Mouse (Mus musculus) limb, embryonic 11.5 days (tissue): ENCODE results near the gene Fcho1. TPM values are rescaled to one million over a fixed set of nuclear protein-coding genes. Genes with fewer than 3 reads are reported as not detected.
"Not testable (repeated sequence)": the region's sequence is repeated elsewhere in the genome, so short reads cannot be mapped to it uniquely, and the experiment has no call there.

Experiments used
- ATAC-seq: fragments of 200-750 bp; cut with Nextera tagmentation; 2 replicates; pipeline ENCODE4 v1.8.0; 2017; ENCODE audit warnings: low read depth; ENCODE audit not compliant: insufficient number of reproducible peaks, low FRiP score, low TSS enrichment
- DNase-seq: peaks from one replicate; pipeline ENCODE4 v3.0.0-alpha.2; 2015; ENCODE audit warnings: low spot score
- H3K27ac ChIP-seq: fragments of 300-500 bp; sonication (generic); replicated peaks from 2 replicates; pipeline ENCODE4 v1.5.1; 2014; ENCODE audit warnings: low read depth, mild to moderate bottlenecking, low read length
- H3K27me3 ChIP-seq: fragments of 300-500 bp; sonication (generic); 2 replicates; pipeline ENCODE4 v1.6.1; 2014; ENCODE audit warnings: mild to moderate bottlenecking, low read length, mixed read lengths; ENCODE audit not compliant: control insufficient read depth, insufficient read depth
- H3K36me3 ChIP-seq: fragments of 300-500 bp; sonication (generic); 2 replicates; pipeline ENCODE4 v1.6.1; 2014; ENCODE audit warnings: mild to moderate bottlenecking, low read length, moderate library complexity, mixed read lengths; ENCODE audit not compliant: control insufficient read depth, insufficient read depth
- H3K4me1 ChIP-seq: fragments of 300-500 bp; sonication (generic); 2 replicates; pipeline ENCODE4 v1.6.1; 2014; ENCODE audit warnings: low read length, mixed read lengths; ENCODE audit not compliant: control insufficient read depth, insufficient read depth
- H3K4me2 ChIP-seq: fragments of 300-500 bp; sonication (generic); 2 replicates; pipeline ENCODE4 v1.6.1; 2014; ENCODE audit warnings: low read depth, mild to moderate bottlenecking, moderate library complexity; ENCODE audit not compliant: severe bottlenecking
- H3K4me3 ChIP-seq: fragments of 300-500 bp; sonication (generic); 2 replicates; pipeline ENCODE4 v1.5.1; 2014; ENCODE audit warnings: low read depth, low read length
- H3K9ac ChIP-seq: fragments of 300-500 bp; sonication (generic); 2 replicates; pipeline ENCODE4 v1.6.1; 2014; ENCODE audit warnings: mild to moderate bottlenecking, low read length
- H3K9me3 ChIP-seq: fragments of 300-500 bp; sonication (generic); 2 replicates; pipeline ENCODE4 v1.6.1; 2016; ENCODE audit warnings: low read length; ENCODE audit not compliant: control insufficient read depth
- WGBS: fragments of 180-500 bp; shearing (Covaris S2); extraction: QIAGEN DNeasy Blood & Tissue Kit; methylation state at CpG from one replicate; pipeline ENCODE4 v1.1.7; 2014; 5-methylcytosine and 5-hydroxymethylcytosine counted together
- polyA plus RNA-seq: library from polyadenylated mRNA; unstranded; fragments of >200 nt; fragmentation: Nextera tagmentation; extraction: Ambion mirVana; gene quantifications from 2 replicates; pipeline ENCODE4 v1.2.1, GENCODE M21; 2014

Gene Fcho1
- 2.7 and 3.4 TPM in 2 replicates for polyA plus RNA-seq

DNA sequence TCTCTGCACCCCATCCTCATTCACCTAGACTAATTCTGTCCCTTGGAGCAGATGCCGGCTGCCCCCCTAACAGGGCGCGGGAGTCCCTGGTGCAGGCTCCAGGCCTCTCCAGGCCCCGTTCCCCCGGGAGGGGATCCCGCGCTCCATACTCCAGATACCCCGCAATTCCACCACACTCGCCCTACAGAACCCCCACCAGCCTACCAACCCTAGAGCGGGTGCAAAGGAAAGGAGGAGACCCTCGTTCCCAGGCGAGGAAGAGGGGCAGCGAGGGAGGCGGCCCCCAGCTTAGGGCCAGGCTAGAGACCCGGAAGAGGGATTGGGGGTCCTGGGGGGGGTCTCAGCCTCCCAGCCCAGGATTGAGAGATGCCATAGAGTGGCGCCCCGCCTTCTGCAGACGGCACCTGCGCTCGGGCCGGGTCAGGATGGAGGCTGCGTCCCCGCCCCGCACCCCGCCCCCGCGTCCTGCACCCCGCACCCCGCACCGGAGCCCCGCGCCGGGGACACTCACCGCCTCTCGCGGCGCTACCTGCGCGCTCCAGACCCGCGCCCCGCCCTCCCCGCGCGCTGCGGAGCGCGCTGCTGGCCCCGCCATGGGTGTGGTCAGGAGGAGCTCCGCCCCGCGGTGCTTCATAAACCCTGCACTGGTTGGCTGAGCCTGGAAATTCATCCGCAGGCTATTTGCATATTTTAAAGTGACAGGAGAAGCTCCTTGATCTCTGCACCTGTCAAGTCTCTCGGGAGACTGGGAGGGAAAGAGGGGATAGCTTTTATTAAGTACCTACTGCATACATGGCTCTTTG, at the start of gene Fcho1:
Gene Fcho1, minus strand, starts transcription at position 595 of the 803 bp plus-strand sequence.
- H3K27ac ChIP-seq = no peak within 1 kb of the TSS
- no peaks in the 10 kb centered on the region for H3K9me3 ChIP-seq
- H3K4me3 ChIP-seq = peak within 1 kb of the TSS; percentile 48
- ATAC-seq (0 out of 2 replicates have a peak, but pooled peaks have one; percentile 53), DNase-seq (peak; percentile 80)
- peak within 1 kb of the TSS; percentile 91 for H3K4me2 ChIP-seq
- H3K27me3 ChIP-seq = peaks cover 27% of the 10 kb centered on the region
- H3K9ac ChIP-seq = peak within 1 kb of the TSS; percentile 53
- no peaks in the 10 kb centered on the region for H3K36me3 ChIP-seq
- under 1% methylated on average over 47 of the region's 54 CpGs for WGBS
- H3K4me1 ChIP-seq = peaks cover 3% of the 10 kb centered on the region

DNA sequence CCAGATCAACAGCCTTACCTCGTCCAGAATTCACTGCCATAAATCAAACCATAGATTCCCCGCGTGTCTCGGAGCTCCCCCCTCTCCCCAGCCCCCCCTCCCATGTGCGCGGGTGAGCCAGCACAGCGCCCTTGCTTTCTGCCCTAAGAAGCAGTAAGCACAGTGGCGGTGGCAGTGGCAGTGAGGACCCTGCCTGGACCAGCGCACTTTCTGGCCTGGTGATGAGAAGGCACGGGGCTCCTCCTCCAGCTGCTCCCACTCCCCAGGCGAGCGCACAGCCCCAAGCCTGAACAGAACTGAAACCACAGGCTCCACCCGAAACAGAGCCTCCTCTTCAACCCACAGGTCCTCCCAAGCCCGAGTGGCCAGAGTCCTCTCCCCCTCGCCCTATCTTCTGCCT, 45.8 kb upstream of the Fcho1 start:
- Histone ChIP-seq H3K27me3 (no peaks in the 10 kb centered on the region), H3K4me2 (no peak overlapping the region), H3K9ac (no peak overlapping the region), H3K36me3 (no peaks in the 10 kb centered on the region), H3K9me3 (no peaks in the 10 kb centered on the region; the same call in 1 of the 2 replicates), H3K27ac (no peak overlapping the region), H3K4me1 (no peaks in the 10 kb centered on the region), H3K4me3 (no peak overlapping the region)
- DNase-seq = no peak
- 90% methylated on average over 15 of the region's 15 CpGs for WGBS
- no peak for ATAC-seq

DNA sequence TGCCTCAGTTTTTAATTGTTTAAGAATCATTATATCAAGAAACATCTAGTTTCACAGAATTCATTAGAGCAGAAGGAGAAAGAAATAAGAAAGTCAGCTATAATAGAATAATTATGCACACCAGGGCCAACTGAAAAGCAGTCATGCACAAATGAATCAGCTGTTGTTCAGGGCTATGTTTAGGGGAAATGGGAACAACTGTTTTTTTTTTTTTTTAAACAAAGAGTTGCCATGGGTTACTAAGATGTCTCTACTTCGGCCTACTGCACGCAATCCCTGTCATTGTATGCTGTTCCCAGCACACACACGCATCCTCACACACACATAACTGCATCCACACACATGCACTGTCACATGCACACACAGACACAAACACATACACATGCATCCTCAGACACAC, 33.3 kb upstream of the Fcho1 start:
- no peaks in the 10 kb centered on the region for H3K9me3 ChIP-seq
- no peak for ATAC-seq
- H3K27me3 ChIP-seq = no peaks in the 10 kb centered on the region
- H3K36me3 ChIP-seq = no peaks in the 10 kb centered on the region
- WGBS = 91% methylated on average over 3 of the region's 3 CpGs
- H3K4me3 ChIP-seq = no peak overlapping the region
- no peak overlapping the region for H3K9ac ChIP-seq
- no peak for DNase-seq
- H3K4me2 ChIP-seq = no peak overlapping the region
- no peak overlapping the region for H3K27ac ChIP-seq
- H3K4me1 ChIP-seq = no peaks in the 10 kb centered on the region

DNA sequence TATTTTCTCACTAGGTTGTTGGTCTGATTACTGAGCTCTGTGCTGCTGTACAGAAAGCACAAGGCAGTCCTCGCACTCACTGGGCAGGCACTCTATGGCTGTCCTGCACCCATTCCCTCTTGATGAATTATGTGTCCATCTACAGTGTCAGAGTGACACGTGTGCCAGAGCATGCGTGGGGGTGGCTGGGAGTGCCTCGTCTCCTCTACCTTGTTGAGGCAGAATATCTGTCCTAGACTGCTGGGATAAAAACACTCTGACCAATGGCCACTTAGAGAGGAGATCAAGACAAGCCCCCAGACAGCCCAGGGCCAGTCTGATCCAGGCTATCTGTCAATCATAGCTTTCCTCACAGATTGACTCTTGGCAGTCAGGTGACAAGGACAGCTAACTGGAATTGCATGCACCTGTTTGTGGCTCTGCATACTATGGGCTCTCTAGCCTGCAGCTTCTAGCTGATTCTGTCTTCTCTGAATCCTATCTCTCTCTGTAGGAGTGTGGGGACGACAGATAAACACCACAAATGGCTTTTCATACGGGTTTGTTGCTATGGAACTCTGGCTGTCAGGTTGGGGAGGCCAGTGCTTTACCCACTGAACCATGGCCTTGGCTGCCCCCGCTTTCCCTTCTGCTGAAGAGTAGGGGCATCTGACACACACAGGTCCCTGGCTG, 27.5 kb upstream of the Fcho1 start:
- not testable (repeated sequence) for H3K4me1 ChIP-seq, H3K36me3 ChIP-seq, H3K27me3 ChIP-seq, ATAC-seq, DNase-seq, H3K9ac ChIP-seq, H3K4me3 ChIP-seq, H3K27ac ChIP-seq, H3K4me2 ChIP-seq, H3K9me3 ChIP-seq
- WGBS = 76% methylated on average over 7 of the region's 7 CpGs

DNA sequence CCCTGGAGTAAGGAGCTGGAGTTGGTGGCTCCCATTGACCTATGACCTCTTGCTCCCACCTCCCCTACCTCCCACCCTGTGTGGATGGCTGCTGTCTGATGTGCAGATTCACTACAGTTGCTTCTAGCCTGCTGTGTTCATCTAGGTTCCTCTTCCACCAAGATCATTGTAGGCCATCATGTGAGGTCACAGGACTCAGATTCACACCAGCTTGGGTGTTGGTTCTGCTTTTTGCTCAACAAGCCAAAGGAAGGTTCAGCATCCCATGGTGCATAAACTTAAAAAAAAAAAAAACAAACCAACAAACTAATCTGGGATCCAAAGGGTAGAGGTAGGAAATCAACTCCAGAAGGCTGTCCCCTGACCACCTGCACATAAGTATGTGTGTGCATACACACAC, 26.7 kb upstream of the Fcho1 start:
- not testable (repeated sequence) for H3K27ac ChIP-seq, H3K36me3 ChIP-seq, DNase-seq, H3K4me2 ChIP-seq, H3K9me3 ChIP-seq, H3K27me3 ChIP-seq, H3K4me3 ChIP-seq, ATAC-seq, H3K9ac ChIP-seq, H3K4me1 ChIP-seq

DNA sequence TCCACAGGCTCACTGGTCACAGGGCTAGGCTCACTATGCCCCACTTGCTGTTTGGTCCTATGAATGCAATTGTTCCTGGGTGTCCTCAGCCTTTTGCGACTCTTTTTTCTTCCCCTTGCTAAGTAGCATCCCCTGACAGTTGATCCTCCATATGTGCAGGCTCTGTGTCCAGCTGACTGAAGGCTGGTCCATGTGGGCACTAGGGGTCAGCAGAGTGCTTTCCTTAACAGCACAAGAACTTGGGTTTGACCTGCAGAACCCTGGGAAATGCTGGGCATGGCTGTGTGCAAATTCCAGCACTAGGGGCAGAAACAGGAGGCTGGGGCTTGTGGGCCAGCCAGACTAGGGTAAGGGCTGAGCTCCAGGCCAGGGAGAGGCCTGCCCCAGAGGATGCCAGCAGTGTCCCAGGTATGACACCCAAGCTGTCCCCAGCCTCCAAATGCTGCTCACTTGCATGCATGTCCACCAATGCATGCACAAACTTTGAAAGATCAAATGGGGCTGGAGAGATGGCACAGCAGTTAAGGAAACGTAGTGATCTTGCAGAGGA, 25.9 kb upstream of the Fcho1 start:
- not testable (repeated sequence) for H3K4me3 ChIP-seq, ATAC-seq, H3K36me3 ChIP-seq, H3K9me3 ChIP-seq, H3K4me2 ChIP-seq, H3K9ac ChIP-seq, H3K27me3 ChIP-seq, H3K4me1 ChIP-seq, H3K27ac ChIP-seq
- peak; percentile 55 for DNase-seq
- 51% methylated on average over 2 of the region's 2 CpGs for WGBS

DNA sequence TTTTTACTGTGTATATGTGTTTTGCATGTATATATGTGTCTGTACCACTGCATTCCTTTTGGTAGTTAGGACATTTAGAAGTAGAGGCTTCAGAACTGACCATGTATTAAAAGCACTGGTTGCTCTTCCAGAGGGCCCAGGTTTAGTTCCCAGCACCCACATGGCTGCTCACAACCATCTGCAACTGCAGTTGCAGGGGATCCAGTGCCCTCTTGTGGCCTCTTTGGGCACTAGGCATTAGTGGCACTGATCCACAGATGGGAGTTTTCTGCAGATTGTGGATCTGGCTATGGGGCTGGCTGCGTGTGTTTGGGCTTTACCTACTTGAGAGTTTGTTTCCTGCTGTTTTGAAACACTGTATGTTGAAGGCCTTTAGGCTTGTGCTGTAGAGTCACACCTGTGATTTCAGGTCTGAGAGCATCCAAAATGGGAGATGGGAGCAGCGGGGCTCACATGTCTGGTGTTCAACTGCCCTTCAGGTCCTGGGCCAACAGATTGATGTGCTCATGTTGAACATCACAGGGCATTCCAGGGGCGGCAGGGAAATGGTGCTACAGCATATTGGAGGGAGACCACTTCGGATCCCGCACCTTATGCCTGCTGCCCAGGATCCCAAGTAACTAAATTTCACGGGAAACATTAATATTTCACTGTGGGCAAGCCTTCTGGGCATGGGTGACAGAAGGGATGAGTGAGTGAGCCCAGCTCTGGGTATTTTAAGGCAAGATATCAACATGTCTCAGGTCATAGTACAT, 24.0 kb upstream of the Fcho1 start:
- WGBS = 82% methylated on average over 6 of the region's 6 CpGs
- not testable (repeated sequence) for ATAC-seq

DNA sequence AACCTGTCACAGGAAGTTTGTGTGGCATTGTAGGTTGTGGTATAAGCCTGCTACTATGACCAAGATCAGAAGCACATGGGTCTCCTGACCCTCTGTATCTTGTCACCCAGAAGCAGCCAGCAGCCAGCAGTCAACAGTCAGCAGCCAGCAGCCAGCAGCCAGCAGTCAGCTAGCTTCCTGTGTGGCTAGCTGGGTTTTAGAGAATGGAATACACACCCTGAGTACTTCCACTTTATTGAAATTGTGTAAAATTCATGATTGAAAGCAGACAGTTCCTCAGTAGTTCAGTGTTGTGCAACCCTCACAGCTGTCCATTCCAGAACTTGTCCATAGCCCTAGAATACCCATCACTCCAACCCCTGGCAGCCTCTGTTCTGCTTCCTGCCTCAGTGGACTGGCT, 21.6 kb upstream of the Fcho1 start:
- H3K27me3 ChIP-seq, H3K4me3 ChIP-seq, H3K4me2 ChIP-seq, H3K9me3 ChIP-seq, DNase-seq, H3K27ac ChIP-seq, H3K4me1 ChIP-seq, ATAC-seq, H3K36me3 ChIP-seq, H3K9ac ChIP-seq: not testable (repeated sequence)

More for the DNA sequence above, 24.0 kb upstream of the Fcho1 start:
- not testable (repeated sequence) for H3K27ac ChIP-seq, H3K36me3 ChIP-seq, H3K4me2 ChIP-seq, H3K9ac ChIP-seq, H3K4me1 ChIP-seq, H3K4me3 ChIP-seq, H3K27me3 ChIP-seq, DNase-seq, H3K9me3 ChIP-seq
